Comparison of ENCODE assay signal across 25 mouse cellular contexts in genomic region chr11:86028034-86028433, GRCm38 (mm10).
A peak's percentile ranks its signal among the peaks of the same experiment; 100 is the strongest.
DNase-seq lines count a peak whose midpoint lies in the region; ATAC-seq lines count a peak whose summit lies in the region.
"Had no signal": no experiment of that assay in that cellular context is flagged by ENCODE, and none has a peak within 500 bp of the region (broad histone marks: within the 10 kb centered on the region; RNA-seq: fewer than 3 reads in every experiment).

No protein-coding gene starts in this region.

- no peak overlapping the region for H3K27ac ChIP-seq in lung, embryonic 15.5 days
- H3K27ac ChIP-seq in embryonic facial prominence, embryonic 12.5 days = peak overlapping the region; percentile 79
- peak overlapping the region; percentile 63 for H3K27ac ChIP-seq in embryonic facial prominence, embryonic 14.5 days (replicated peaks; ENCODE audit: low read depth, low read length)
- peak overlapping the region; percentile 29 for H3K27ac ChIP-seq in limb, embryonic 15.5 days
- H3K27ac ChIP-seq: forebrain, embryonic 15.5 days; hindbrain, embryonic 13.5 days; kidney, embryonic 15.5 days; left cerebral cortex, adult 2 months; midbrain, embryonic 12.5 days; neural tube, embryonic 13.5 days had no signal

- H3K9ac ChIP-seq in lung, embryonic 15.5 days = no peak overlapping the region
- H3K9ac ChIP-seq in embryonic facial prominence, embryonic 12.5 days = no peak overlapping the region
- H3K9ac ChIP-seq in embryonic facial prominence, embryonic 14.5 days (ENCODE audit: low read depth, low read length) = no peak overlapping the region
- no peak overlapping the region for H3K9ac ChIP-seq in limb, embryonic 15.5 days
- H3K9ac ChIP-seq: forebrain, embryonic 15.5 days; heart, embryonic 12.5 days; hindbrain, embryonic 13.5 days; kidney, embryonic 15.5 days; midbrain, embryonic 12.5 days; neural tube, embryonic 13.5 days had no signal

- ATAC-seq in lung, embryonic 15.5 days (ENCODE audit: borderline replicate concordance, extremely low read depth, low FRiP score, low TSS enrichment) = no peak; the same call in 1 of the 2 replicates
- ATAC-seq in embryonic facial prominence, embryonic 12.5 days (ENCODE audit: insufficient number of reproducible peaks, insufficient read depth, low FRiP score, low TSS enrichment) = peak; percentile 74; the same call in 1 of the 2 replicates
- peak; percentile 81 for ATAC-seq in embryonic facial prominence, embryonic 14.5 days (ENCODE audit: low read depth)
- ATAC-seq in limb, embryonic 15.5 days (ENCODE audit: insufficient number of reproducible peaks, low FRiP score, low TSS enrichment, low read depth) = no peak
- ATAC-seq: forebrain, embryonic 15.5 days; intestine, postnatal 0 days had no signal

- 33% methylated on average over 5 of the region's 5 CpGs for WGBS in lung, embryonic 15.5 days
- 19% methylated on average over 5 of the region's 5 CpGs for WGBS in embryonic facial prominence, embryonic 12.5 days
- WGBS in embryonic facial prominence, embryonic 14.5 days = 12% methylated on average over 5 of the region's 5 CpGs
- WGBS in limb, embryonic 15.5 days = 16% methylated on average over 5 of the region's 5 CpGs

- H3K9me3 ChIP-seq in lung, embryonic 15.5 days = no peaks in the 10 kb centered on the region
- H3K9me3 ChIP-seq in embryonic facial prominence, embryonic 12.5 days = no peaks in the 10 kb centered on the region
- H3K9me3 ChIP-seq in embryonic facial prominence, embryonic 14.5 days (ENCODE audit: control insufficient read depth, low read length) = no peaks in the 10 kb centered on the region
- no peaks in the 10 kb centered on the region for H3K9me3 ChIP-seq in limb, embryonic 15.5 days
- H3K9me3 ChIP-seq: forebrain, embryonic 15.5 days; heart, embryonic 12.5 days; hindbrain, embryonic 13.5 days; kidney, embryonic 15.5 days; midbrain, embryonic 12.5 days; neural tube, embryonic 13.5 days had no signal

- H3K4me3 ChIP-seq in lung, embryonic 15.5 days = no peak overlapping the region
- no peak overlapping the region for H3K4me3 ChIP-seq in embryonic facial prominence, embryonic 12.5 days
- no peak overlapping the region for H3K4me3 ChIP-seq in embryonic facial prominence, embryonic 14.5 days (ENCODE audit: low read depth, low read length)
- no peak overlapping the region for H3K4me3 ChIP-seq in limb, embryonic 15.5 days
- H3K4me3 ChIP-seq: forebrain, embryonic 15.5 days; heart, embryonic 12.5 days; hindbrain, embryonic 13.5 days; kidney, embryonic 15.5 days; left cerebral cortex, adult 2 months; midbrain, embryonic 12.5 days; neural tube, embryonic 13.5 days had no signal

- H3K36me3 ChIP-seq in lung, embryonic 15.5 days = no peaks in the 10 kb centered on the region
- H3K36me3 ChIP-seq in embryonic facial prominence, embryonic 12.5 days = no peaks in the 10 kb centered on the region
- no peaks in the 10 kb centered on the region for H3K36me3 ChIP-seq in embryonic facial prominence, embryonic 14.5 days (ENCODE audit: control insufficient read depth, insufficient read depth, low read length)
- H3K36me3 ChIP-seq in limb, embryonic 15.5 days = no peaks in the 10 kb centered on the region
- H3K36me3 ChIP-seq: forebrain, embryonic 15.5 days; heart, embryonic 12.5 days; hindbrain, embryonic 13.5 days; kidney, embryonic 15.5 days; midbrain, embryonic 12.5 days; neural tube, embryonic 13.5 days had no signal

- no peaks in the 10 kb centered on the region for H3K4me1 ChIP-seq in lung, embryonic 15.5 days
- peaks cover 33% of the 10 kb centered on the region for H3K4me1 ChIP-seq in embryonic facial prominence, embryonic 12.5 days
- peaks cover 19% of the 10 kb centered on the region for H3K4me1 ChIP-seq in embryonic facial prominence, embryonic 14.5 days (ENCODE audit: control insufficient read depth, insufficient read depth, low read length)
- peaks cover 29% of the 10 kb centered on the region for H3K4me1 ChIP-seq in limb, embryonic 15.5 days
- H3K4me1 ChIP-seq: forebrain, embryonic 15.5 days had no signal

- no peaks in the 10 kb centered on the region for H3K27me3 ChIP-seq in lung, embryonic 15.5 days
- H3K27me3 ChIP-seq in embryonic facial prominence, embryonic 12.5 days = no peaks in the 10 kb centered on the region
- no peaks in the 10 kb centered on the region for H3K27me3 ChIP-seq in embryonic facial prominence, embryonic 14.5 days (replicated peaks; ENCODE audit: control insufficient read depth, insufficient read depth, low read length)
- no peaks in the 10 kb centered on the region for H3K27me3 ChIP-seq in limb, embryonic 15.5 days
- H3K27me3 ChIP-seq: forebrain, embryonic 15.5 days; heart, embryonic 12.5 days; hindbrain, embryonic 13.5 days; kidney, embryonic 15.5 days; midbrain, embryonic 12.5 days; neural tube, embryonic 13.5 days had no signal

- peak overlapping the region; percentile 16 for H3K4me2 ChIP-seq in lung, embryonic 15.5 days
- H3K4me2 ChIP-seq in embryonic facial prominence, embryonic 12.5 days (replicated peaks) = 0 out of 2 replicates have a peak overlapping the region, but pooled peaks have one; percentile 13
- H3K4me2 ChIP-seq in embryonic facial prominence, embryonic 14.5 days (ENCODE audit: low read depth, low read length) = peak overlapping the region; percentile 33; the same call in 1 of the 2 replicates
- no peak overlapping the region for H3K4me2 ChIP-seq in limb, embryonic 15.5 days
- H3K4me2 ChIP-seq: forebrain, embryonic 15.5 days; heart, embryonic 12.5 days; hindbrain, embryonic 13.5 days; kidney, embryonic 15.5 days; liver, embryonic 11.5 days; midbrain, embryonic 12.5 days; neural tube, embryonic 13.5 days had no signal

- no peak for DNase-seq in lung, postnatal 14 days
- DNase-seq in embryonic facial prominence, embryonic 14.5 days (ENCODE audit: low spot score) = peak; percentile 91
- DNase-seq in testis, postnatal 10 days (ENCODE audit: low spot score) = no peak
- DNase-seq: adrenal gland, adult 2 months; B cell, adult 2 months; cerebellum, adult 11 months; cerebellum, adult 9-10 months; cerebellum, postnatal 36 days; gastrocnemius, postnatal 25 days; heart, adult 11 months; heart, postnatal 4 days; kidney, postnatal 25 days; right cerebral cortex, postnatal 14 days had no signal

Comparison
In these comparisons a context has a peak if more than half of its experiments do, and no peak if none do; other contexts are left out.
1. ATAC-seq: peak in embryonic facial prominence, embryonic 12.5 days (single experiment) and embryonic facial prominence, embryonic 14.5 days (single experiment); none in lung, embryonic 15.5 days (single experiment) and limb, embryonic 15.5 days (single experiment).